Mouse (Mus musculus) common myeloid progenitor, adult 5-6 weeks (primary cell): ENCODE measurements at regions not wholly inside any gene's neighbourhood (a gene's known extent, or its start where the extent isn't known, plus 50 kb on each side); places are given as distances from the start of the nearest gene placed in this dataset.
"Not testable (repeated sequence)": the region's sequence is repeated elsewhere in the genome, so short reads cannot be mapped to it uniquely, and the experiment has no call there.

Experiments used
- ATAC-seq: replicated peaks from 2 replicates; pipeline ENCODE4 v1.8.0; 2016; ENCODE audit warnings: low read depth, mild to moderate bottlenecking, moderate TSS enrichment, inconsistent platforms; ENCODE audit not compliant: poor library complexity, severe bottlenecking

GRCm38 (mm10) chr12:80055894-80056293 lies 56.9 kb downstream of the Zfp36l1 start:
- ATAC-seq, result not testable (repeated sequence)

- no peak for ATAC-seq
Measured at GRCm38 (mm10) chr12:80055394-80055793, 57.4 kb downstream of the Zfp36l1 start.

- no peak for ATAC-seq
Measured at GRCm38 (mm10) chr12:80054655-80055037, 58.2 kb downstream of the Zfp36l1 start.

- 0 out of 2 replicates have a peak, but pooled peaks have one; percentile 15 for ATAC-seq
Measured at GRCm38 (mm10) chr12:80053902-80054654, 58.7 kb downstream of the Zfp36l1 start.

- no peak for ATAC-seq
Measured at GRCm38 (mm10) chr12:80048215-80048979, 64.4 kb downstream of the Zfp36l1 start.

GRCm38 (mm10) chr12:80046625-80047303 lies 66.0 kb downstream of the Zfp36l1 start:
- peak; percentile 97 for ATAC-seq

GRCm38 (mm10) chr12:80041510-80042324 lies 71.1 kb downstream of the Zfp36l1 start:
- peak; percentile 40; the same call in 1 of the 2 replicates for ATAC-seq

GRCm38 (mm10) chr12:80041012-80041411 lies 71.8 kb downstream of the Zfp36l1 start:
- ATAC-seq, result no peak

- ATAC-seq, result no peak
Measured at GRCm38 (mm10) chr12:80040233-80040632, 72.6 kb downstream of the Zfp36l1 start.

GRCm38 (mm10) chr12:80039150-80039549 lies 73.7 kb downstream of the Zfp36l1 start:
- no peak for ATAC-seq

- ATAC-seq, result peak; percentile 68
Measured at GRCm38 (mm10) chr12:80035500-80036271, 77.1 kb downstream of the Zfp36l1 start.

GRCm38 (mm10) chr12:80034963-80035411 lies 77.8 kb downstream of the Zfp36l1 start:
- no peak for ATAC-seq

- ATAC-seq, result no peak
Measured at GRCm38 (mm10) chr12:80034100-80034499, 78.7 kb downstream of the Zfp36l1 start.

- ATAC-seq, result no peak
Measured at GRCm38 (mm10) chr12:80032520-80032919, 80.3 kb downstream of the Zfp36l1 start.

GRCm38 (mm10) chr12:80028301-80028700 lies 84.5 kb downstream of the Zfp36l1 start:
- ATAC-seq, result no peak

GRCm38 (mm10) chr12:80023107-80024078 lies 89.4 kb downstream of the Zfp36l1 start:
- 0 out of 2 replicates have a peak, but pooled peaks have one; percentile 18 for ATAC-seq

- ATAC-seq, result 0 out of 2 replicates have a peak, but pooled peaks have one; percentile 11
Measured at GRCm38 (mm10) chr12:80022181-80023106, 90.4 kb downstream of the Zfp36l1 start.
